Mouse (Mus musculus) embryonic fibroblast, embryonic 13.5 days (primary cell): ENCODE data around the gene Slc16a3.

ENCODE experiments used
- CTCF ChIP-seq: IDR thresholded peaks from 2 replicates; pipeline ENCODE4 v1.5.1; 2011; ENCODE audit warnings: mild to moderate bottlenecking, control low read depth, low read length, moderate library complexity, borderline replicate concordance; ENCODE audit not compliant: insufficient read depth
- POLR2A ChIP-seq: IDR thresholded peaks from 2 replicates; pipeline ENCODE4 v1.6.1; 2011; ENCODE audit warnings: low read depth, mild to moderate bottlenecking, control low read depth, low read length, moderate library complexity

GRCm38 (mm10) chr11:120961594-120961993, 13.3 kb downstream of the Slc16a3 start:
- TF ChIP-seq POLR2A (no peak), CTCF (no peak)
